In the genomic region with DNA sequence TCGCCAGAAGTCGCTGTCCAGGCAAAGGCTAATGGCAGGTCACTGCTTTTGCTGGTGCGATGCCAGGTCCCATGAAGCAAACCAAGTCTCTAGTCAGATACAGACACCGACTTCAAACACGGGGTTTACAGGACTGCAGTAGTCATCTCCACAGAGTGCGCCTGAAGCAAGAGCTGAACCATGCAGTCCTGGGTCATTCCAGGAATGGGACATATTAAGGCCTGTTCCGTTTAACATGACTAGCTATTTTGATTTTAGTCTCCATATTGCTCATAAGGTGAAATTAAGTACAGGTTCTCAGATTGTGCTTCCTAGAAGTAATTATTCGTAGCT, we compare ENCODE assay signal across 8 mouse cellular contexts. TPM values are rescaled to one million over a fixed set of nuclear protein-coding genes. Genes with fewer than 3 reads are reported as not detected.
A peak's percentile ranks its signal among the peaks of the same experiment; 100 is the strongest.
DNase-seq lines count a peak whose midpoint lies in the region; ATAC-seq and TF ChIP-seq lines count a peak whose summit lies in the region.

No protein-coding gene starts in this region.

- H3K36me3 ChIP-seq in embryonic facial prominence, embryonic 13.5 days = peaks cover 6% of the 10 kb centered on the region
- H3K36me3 ChIP-seq in intestine, embryonic 15.5 days = peaks cover 1% of the 10 kb centered on the region; the same call in 1 of the 2 replicates
- 0 out of 2 replicates have a peak, but pooled peaks cover 4% of the 10 kb centered on the region for H3K36me3 ChIP-seq in neural tube, embryonic 12.5 days

- H3K4me3 ChIP-seq in lung, adult 2 months (replicated peaks; ENCODE audit: extremely low read depth, low read depth, low read length) = peak overlapping the region; percentile 53
- peak overlapping the region; percentile 72 for H3K4me3 ChIP-seq in embryonic facial prominence, embryonic 13.5 days
- H3K4me3 ChIP-seq in intestine, embryonic 15.5 days (replicated peaks) = peak overlapping the region; percentile 85
- H3K4me3 ChIP-seq in neural tube, embryonic 12.5 days = peak overlapping the region; percentile 83

- no peak for TF ChIP-seq POLR2A in lung, adult 2 months (IDR thresholded peaks at IDR 0.05; ENCODE audit: borderline replicate concordance, extremely low read depth, low read depth, low read length)

- no peak for DNase-seq in lung, adult 2 months
- DNase-seq in lung, postnatal 14 days = no peak
- no peak for DNase-seq in kidney, postnatal 14 days
- no peak for DNase-seq in ovary, adult 18-20 months (ENCODE audit: low spot score)

- H3K9me3 ChIP-seq in embryonic facial prominence, embryonic 13.5 days = no peaks in the 10 kb centered on the region
- no peaks in the 10 kb centered on the region for H3K9me3 ChIP-seq in intestine, embryonic 15.5 days
- H3K9me3 ChIP-seq in neural tube, embryonic 12.5 days = no peaks in the 10 kb centered on the region

- H3K4me1 ChIP-seq in lung, adult 2 months (ENCODE audit: control insufficient read depth, insufficient read depth, low read length) = peaks cover 18% of the 10 kb centered on the region
- peaks cover 12% of the 10 kb centered on the region for H3K4me1 ChIP-seq in embryonic facial prominence, embryonic 13.5 days
- 0 out of 2 replicates have a peak, but pooled peaks cover 5% of the 10 kb centered on the region for H3K4me1 ChIP-seq in intestine, embryonic 15.5 days (replicated peaks)
- H3K4me1 ChIP-seq in neural tube, embryonic 12.5 days = peaks cover 14% of the 10 kb centered on the region

- no peaks in the 10 kb centered on the region for H3K27me3 ChIP-seq in embryonic facial prominence, embryonic 13.5 days
- no peaks in the 10 kb centered on the region for H3K27me3 ChIP-seq in intestine, embryonic 15.5 days (replicated peaks)
- H3K27me3 ChIP-seq in neural tube, embryonic 12.5 days (replicated peaks) = no peaks in the 10 kb centered on the region

- no peak for TF ChIP-seq CTCF in lung, adult 2 months (IDR thresholded peaks at IDR 0.05; ENCODE audit: insufficient read depth, low read length)

- peak overlapping the region; percentile 60; the same call in 1 of the 2 replicates for H3K27ac ChIP-seq in embryonic facial prominence, embryonic 13.5 days
- peak overlapping the region; percentile 94; the same call in 1 of the 2 replicates for H3K27ac ChIP-seq in intestine, embryonic 15.5 days
- H3K27ac ChIP-seq in neural tube, embryonic 12.5 days = no peak overlapping the region

- H3K9ac ChIP-seq in embryonic facial prominence, embryonic 13.5 days = peak overlapping the region; percentile 86
- H3K9ac ChIP-seq in intestine, embryonic 15.5 days = peak overlapping the region; percentile 88; the same call in 1 of the 2 replicates
- H3K9ac ChIP-seq in neural tube, embryonic 12.5 days = peak overlapping the region; percentile 42; the same call in 1 of the 2 replicates

- peak overlapping the region; percentile 64 for H3K4me2 ChIP-seq in embryonic facial prominence, embryonic 13.5 days
- peak overlapping the region; percentile 72 for H3K4me2 ChIP-seq in intestine, embryonic 15.5 days (replicated peaks)
- H3K4me2 ChIP-seq in neural tube, embryonic 12.5 days (replicated peaks) = peak overlapping the region; percentile 67

- peak; percentile 65 for ATAC-seq in embryonic facial prominence, embryonic 13.5 days (ENCODE audit: insufficient number of reproducible peaks, insufficient read depth, low FRiP score, low TSS enrichment, low read depth)
- peak; percentile 71 for ATAC-seq in intestine, embryonic 15.5 days
- peak; percentile 85 for ATAC-seq in neural tube, embryonic 12.5 days (ENCODE audit: low FRiP score, low read depth)
- ATAC-seq in megakaryocyte-erythroid progenitor cell, adult 5-6 weeks (replicated peaks; ENCODE audit: low FRiP score, low TSS enrichment, poor library complexity, severe bottlenecking) = no peak; the same call in 1 of the 2 replicates

- WGBS in lung, adult 2 months = 32% methylated on average over 8 of the region's 8 CpGs
- WGBS in embryonic facial prominence, embryonic 13.5 days = 33% methylated on average over 8 of the region's 8 CpGs
- 33% methylated on average over 8 of the region's 8 CpGs for WGBS in intestine, embryonic 15.5 days
- WGBS in neural tube, embryonic 12.5 days = 41% methylated on average over 8 of the region's 8 CpGs

RNA-seq across cellular contexts. Expression of a gene that starts 0.4 kb away (rescaled TPM):
- 9.9 and 10.7 TPM in 2 replicates for polyA plus RNA-seq in lung, adult 2 months (2012; rRNA removed)
- polyA plus RNA-seq in embryonic facial prominence, embryonic 13.5 days (2015; fragmentation: Nextera tagmentation; extraction: Ambion mirVana) = 34.9 and 36.0 TPM in 2 replicates
- 23.3 and 25.5 TPM in 2 replicates for polyA plus RNA-seq in intestine, embryonic 15.5 days (2015; fragmentation: Nextera tagmentation; extraction: Ambion mirVana)
- 85.0 and 87.9 TPM in 2 replicates for polyA plus RNA-seq in neural tube, embryonic 12.5 days (2016; fragmentation: Nextera tagmentation; extraction: Ambion mirVana)
- 7.7 and 18.7 TPM in 2 replicates for total RNA-seq in megakaryocyte-erythroid progenitor cell, adult 5-6 weeks (2014; fragmentation: Nextera tagmentation)
- 2.6 and 8.6 TPM in 2 replicates for total RNA-seq in megakaryocyte-erythroid progenitor cell, adult 5-6 weeks (2017)

RNA-seq across cellular contexts. Expression of a gene that starts 49.2 kb away (rescaled TPM):
- polyA plus RNA-seq in lung, adult 2 months (2012; rRNA removed) = 11.8 and 16.3 TPM in 2 replicates
- polyA plus RNA-seq in embryonic facial prominence, embryonic 13.5 days (2015; fragmentation: Nextera tagmentation; extraction: Ambion mirVana) = 13.7 and 21.2 TPM in 2 replicates
- 17.0 and 17.6 TPM in 2 replicates for polyA plus RNA-seq in intestine, embryonic 15.5 days (2015; fragmentation: Nextera tagmentation; extraction: Ambion mirVana)
- polyA plus RNA-seq in neural tube, embryonic 12.5 days (2016; fragmentation: Nextera tagmentation; extraction: Ambion mirVana) = 6.5 and 7.3 TPM in 2 replicates
- total RNA-seq in megakaryocyte-erythroid progenitor cell, adult 5-6 weeks (2014; fragmentation: Nextera tagmentation) = 15.1 and 18.6 TPM in 2 replicates
- total RNA-seq in megakaryocyte-erythroid progenitor cell, adult 5-6 weeks (2017) = 25.2 and 28.4 TPM in 2 replicates

RNA-seq across cellular contexts. Expression of a gene that starts 58.9 kb away (rescaled TPM):
- not detected in 2 replicates for polyA plus RNA-seq in lung, adult 2 months (2012; rRNA removed)
- not detected in 2 replicates for polyA plus RNA-seq in embryonic facial prominence, embryonic 13.5 days (2015; fragmentation: Nextera tagmentation; extraction: Ambion mirVana)
- polyA plus RNA-seq in intestine, embryonic 15.5 days (2015; fragmentation: Nextera tagmentation; extraction: Ambion mirVana) = not detected in 2 replicates
- polyA plus RNA-seq in neural tube, embryonic 12.5 days (2016; fragmentation: Nextera tagmentation; extraction: Ambion mirVana) = not detected in 2 replicates
- total RNA-seq in megakaryocyte-erythroid progenitor cell, adult 5-6 weeks (2014; fragmentation: Nextera tagmentation) = not detected in 2 replicates
- total RNA-seq in megakaryocyte-erythroid progenitor cell, adult 5-6 weeks (2017) = not detected in 2 replicates
